Mouse (Mus musculus): ENCODE results near the gene Ifitm1. TPM values are rescaled to one million over a fixed set of nuclear protein-coding genes. Genes with fewer than 3 reads are reported as not detected.

The Ifitm1 gene
- total RNA-seq (2014; fragmentation: Nextera tagmentation), result 79.9 and 149 TPM in 2 replicates
- 18.5 and 25.3 TPM in 2 replicates for total RNA-seq (2017)

DNA sequence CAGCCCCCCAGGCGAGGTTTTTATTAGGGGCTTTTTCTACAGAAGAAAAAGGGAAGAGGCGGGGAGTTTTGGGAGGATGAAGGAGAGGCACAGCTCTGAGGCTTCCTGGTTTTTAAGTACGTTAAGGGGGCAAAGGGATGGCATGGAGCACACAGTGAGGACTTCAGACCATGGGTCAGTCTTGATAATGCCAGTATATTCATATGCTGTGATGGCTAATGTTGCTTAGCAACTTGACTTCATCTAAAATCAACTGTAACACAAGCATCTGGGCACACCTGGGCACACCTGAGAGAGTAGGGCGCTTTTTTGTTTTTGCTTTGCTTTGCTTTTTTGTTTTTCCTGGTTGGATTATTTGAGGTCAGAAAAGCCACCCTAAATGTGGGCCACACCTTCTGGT lies at the start of gene Ifitm1:
Ifitm1 (plus strand) TSS at position 301 of the 400 bp plus-strand sequence.
- ATAC-seq (replicated peaks; ENCODE audit: poor library complexity, severe bottlenecking), result no peak

DNA sequence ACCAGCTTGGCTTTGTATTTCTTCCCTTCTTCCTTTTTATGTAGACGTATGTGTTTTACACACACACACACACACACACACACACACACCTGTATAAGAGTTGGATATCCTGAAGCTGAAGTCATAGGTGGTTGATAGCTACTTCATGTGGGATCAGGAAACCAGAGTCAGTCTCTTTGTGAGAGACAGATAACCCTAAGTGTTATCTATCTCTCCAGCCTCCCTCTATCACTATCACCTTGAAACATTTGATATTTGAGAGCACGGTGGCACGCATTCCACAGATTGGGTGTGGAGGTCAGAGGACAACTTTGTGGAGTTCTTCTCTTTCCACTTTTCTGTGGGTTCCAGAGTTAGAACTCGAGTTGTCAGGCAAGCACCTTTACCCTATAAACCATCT lies 47.1 kb upstream of the Ifitm1 start:
- no peak for ATAC-seq (replicated peaks; ENCODE audit: poor library complexity, severe bottlenecking)

DNA sequence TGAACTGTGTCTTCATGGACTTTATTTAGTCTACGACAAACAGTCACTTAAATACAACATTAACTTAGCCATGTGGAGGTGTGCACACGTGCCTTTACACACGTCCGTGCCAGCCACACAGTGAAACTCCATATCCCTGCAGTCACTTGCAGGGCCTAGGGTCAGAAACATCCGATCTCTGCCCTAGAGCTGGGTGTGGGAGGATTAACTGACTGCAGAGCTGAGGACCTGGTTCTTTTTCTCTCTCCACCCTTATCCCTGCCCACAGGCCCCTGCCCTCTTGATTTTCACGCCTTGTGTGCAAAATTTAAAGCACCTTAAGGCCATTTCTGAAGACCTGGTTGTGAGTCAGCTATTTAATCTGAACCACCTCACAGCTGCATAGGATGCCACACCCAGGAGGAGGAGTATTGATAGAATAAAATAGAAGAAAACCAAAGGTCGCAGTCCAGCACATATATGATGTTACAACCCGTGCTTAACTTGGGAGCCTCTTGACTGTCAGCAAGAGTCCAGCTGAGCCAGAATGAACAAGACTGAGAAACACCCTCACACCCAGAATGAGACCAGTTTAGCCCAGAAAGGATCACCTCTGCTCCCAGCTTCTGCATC lies 46.5 kb upstream of the Ifitm1 start, which contains the start of gene Nlrp6:
Nlrp6 (plus strand) TSS at position 485 of the 612 bp plus-strand sequence.
- no peak for ATAC-seq (replicated peaks; ENCODE audit: poor library complexity, severe bottlenecking)

DNA sequence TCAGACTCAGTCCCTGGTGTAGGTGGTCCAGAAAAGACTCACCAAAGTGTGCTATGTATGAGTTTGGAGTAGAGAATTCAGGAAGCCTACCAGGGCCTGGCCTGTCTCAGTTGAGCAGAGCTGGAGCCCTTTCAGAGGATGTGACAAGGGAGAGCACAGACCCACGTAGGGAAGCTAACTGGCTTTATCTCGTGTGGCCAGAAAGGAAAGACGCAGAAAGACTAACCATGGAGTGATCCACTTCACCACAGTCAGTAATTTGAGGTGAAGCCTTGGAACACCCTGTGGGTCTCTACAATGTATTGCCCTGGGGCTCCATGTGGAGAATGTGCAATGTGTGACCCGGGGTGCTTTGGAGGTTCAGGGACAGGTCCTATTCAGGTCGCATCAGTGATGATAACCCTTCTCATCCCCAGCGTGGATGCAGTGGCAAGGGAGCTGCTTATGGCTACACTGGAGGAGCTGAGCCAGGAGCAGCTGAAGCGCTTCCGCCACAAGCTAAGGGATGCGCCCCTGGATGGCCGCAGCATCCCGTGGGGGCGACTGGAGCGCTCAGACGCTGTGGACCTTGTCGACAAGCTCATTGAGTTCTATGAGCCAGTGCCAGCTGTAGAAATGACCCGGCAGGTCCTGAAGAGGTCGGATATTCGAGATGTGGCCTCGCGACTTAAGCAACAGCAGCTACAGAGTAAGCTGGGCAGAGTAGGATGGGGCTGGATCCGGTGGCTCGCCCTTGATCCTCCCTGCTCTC lies 45.6 kb upstream of the Ifitm1 start:
- ATAC-seq (replicated peaks; ENCODE audit: poor library complexity, severe bottlenecking), result no peak

DNA sequence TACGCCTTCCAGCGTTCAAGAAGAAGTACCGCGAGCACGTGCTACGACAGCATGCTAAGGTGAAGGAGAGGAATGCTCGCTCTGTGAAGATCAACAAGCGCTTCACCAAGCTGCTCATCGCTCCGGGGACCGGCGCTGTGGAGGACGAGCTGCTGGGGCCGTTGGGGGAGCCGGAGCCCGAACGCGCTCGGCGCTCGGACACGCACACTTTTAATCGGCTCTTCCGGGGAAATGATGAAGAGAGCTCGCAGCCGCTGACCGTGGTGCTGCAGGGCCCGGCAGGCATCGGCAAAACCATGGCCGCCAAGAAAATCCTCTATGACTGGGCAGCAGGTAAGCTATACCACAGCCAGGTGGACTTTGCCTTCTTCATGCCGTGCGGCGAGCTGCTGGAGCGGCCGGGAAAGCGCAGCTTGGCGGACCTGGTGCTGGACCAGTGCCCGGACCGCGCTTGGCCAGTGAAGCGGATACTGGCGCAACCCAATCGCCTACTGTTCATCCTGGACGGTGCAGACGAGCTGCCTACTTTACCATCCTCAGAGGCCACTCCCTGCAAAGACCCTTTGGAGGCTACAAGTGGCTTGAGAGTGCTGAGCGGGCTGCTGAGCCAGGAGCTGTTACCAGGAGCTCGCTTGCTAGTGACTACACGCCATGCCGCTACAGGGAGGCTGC lies 44.5 kb upstream of the Ifitm1 start:
- peak; percentile 65 for ATAC-seq (replicated peaks; ENCODE audit: poor library complexity, severe bottlenecking)

DNA sequence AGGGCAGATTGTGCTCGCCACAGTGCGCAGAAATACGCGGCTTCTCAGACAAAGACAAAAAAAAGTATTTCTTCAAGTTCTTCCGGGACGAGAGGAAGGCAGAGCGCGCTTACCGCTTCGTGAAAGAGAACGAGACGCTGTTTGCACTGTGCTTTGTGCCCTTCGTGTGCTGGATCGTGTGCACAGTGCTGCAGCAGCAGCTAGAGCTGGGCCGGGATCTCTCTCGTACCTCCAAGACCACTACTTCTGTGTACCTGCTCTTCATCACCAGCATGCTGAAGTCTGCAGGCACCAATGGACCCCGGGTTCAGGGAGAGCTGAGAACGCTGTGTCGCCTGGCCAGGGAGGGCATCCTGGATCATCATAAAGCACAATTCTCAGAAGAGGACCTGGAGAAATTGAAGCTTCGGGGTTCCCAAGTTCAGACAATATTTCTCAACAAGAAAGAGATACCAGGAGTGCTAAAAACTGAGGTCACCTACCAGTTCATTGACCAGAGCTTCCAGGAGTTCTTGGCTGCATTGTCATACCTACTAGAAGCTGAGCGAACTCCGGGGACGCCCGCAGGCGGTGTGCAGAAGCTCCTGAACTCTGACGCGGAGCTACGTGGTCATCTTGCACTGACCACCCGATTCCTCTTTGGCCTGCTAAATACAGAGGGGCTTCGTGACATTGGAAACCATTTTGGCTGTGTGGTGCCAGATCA lies 43.8 kb upstream of the Ifitm1 start:
- ATAC-seq (replicated peaks; ENCODE audit: poor library complexity, severe bottlenecking), result peak; percentile 2; the same call in 1 of the 2 replicates

DNA sequence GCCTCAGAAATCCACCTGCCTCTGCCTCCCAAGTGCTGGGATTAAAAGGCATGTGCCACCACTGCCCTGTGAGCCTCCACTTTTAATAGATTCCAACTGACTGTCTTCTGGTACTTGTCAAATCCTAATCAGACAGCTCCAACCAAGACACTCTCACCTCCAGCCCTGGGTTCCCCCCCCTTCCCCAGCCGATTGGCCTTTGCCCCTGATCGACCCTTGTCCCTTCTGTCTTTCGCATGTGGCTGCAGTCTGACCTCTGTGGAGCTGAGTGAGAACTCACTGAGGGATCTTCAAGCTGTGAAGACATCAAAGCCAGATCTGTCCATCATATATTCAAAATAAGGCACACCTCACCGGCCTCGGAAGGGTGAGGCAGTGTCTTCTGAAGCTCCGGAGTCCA lies 39.8 kb upstream of the Ifitm1 start:
- ATAC-seq (replicated peaks; ENCODE audit: poor library complexity, severe bottlenecking), result no peak

DNA sequence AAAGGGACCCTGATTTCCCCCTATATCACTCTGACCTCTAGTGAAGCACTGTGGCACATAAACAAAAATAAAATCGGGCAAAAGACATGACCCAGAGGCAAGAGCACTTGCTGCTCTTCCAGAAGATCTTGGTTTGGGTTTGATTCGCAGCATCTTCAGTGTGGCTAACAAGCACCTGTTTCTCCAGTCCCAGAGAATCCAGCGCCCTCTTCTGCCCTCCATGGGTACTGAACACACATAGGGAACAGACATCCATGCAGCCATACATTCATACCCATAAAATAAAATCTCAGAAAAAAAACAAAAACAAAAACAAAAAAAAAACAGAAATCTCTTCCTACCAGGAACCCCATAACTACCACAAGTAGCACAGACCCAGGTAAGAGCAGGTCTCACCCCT lies 28.6 kb upstream of the Ifitm1 start:
- no peak for ATAC-seq (replicated peaks; ENCODE audit: poor library complexity, severe bottlenecking)

DNA sequence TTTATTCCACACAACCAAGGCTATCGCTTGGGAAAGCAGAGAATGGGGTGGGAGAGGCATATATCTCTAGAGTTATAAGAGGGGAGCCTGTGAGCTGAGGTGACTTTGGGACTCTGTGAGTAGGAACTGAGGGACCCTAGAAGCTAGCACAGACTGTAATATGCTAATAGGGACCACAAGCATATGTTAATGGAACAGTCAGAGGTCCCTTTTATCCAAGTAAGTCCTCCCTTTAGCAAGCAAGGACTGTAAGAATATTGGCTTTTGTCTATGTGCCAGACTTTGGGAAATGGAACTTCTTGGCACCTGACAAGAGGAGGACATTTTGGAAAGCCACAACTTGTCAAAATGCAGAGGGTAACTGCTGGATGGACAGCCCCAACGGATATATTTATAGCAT lies 28.1 kb upstream of the Ifitm1 start:
- no peak for ATAC-seq (replicated peaks; ENCODE audit: poor library complexity, severe bottlenecking)

DNA sequence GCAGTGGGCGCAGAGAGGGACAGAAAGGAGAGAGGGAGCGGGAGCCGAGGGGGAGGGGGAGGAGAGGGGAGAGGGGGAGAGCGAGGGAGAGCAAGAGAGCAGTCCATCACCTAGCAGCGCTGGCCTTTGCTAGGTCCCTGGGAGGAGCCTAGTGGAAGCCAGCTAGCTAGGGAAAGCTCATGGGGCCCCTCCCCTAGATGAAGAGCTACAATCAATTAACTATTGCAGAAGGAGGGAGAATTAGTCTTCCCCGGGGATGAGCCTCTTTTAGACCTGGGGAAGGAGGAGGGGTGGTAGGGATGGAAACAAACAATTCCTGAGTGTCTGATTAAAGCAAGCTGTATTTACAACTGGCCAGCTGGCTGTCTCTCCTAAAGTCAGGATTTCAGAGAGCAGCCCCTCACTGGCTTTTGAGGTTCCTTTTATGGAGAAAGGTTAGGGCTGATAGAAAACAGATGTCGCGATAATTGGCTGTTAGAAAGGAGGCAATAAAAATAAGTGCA lies 27.3 kb upstream of the Ifitm1 start:
- no peak for ATAC-seq (replicated peaks; ENCODE audit: poor library complexity, severe bottlenecking)

DNA sequence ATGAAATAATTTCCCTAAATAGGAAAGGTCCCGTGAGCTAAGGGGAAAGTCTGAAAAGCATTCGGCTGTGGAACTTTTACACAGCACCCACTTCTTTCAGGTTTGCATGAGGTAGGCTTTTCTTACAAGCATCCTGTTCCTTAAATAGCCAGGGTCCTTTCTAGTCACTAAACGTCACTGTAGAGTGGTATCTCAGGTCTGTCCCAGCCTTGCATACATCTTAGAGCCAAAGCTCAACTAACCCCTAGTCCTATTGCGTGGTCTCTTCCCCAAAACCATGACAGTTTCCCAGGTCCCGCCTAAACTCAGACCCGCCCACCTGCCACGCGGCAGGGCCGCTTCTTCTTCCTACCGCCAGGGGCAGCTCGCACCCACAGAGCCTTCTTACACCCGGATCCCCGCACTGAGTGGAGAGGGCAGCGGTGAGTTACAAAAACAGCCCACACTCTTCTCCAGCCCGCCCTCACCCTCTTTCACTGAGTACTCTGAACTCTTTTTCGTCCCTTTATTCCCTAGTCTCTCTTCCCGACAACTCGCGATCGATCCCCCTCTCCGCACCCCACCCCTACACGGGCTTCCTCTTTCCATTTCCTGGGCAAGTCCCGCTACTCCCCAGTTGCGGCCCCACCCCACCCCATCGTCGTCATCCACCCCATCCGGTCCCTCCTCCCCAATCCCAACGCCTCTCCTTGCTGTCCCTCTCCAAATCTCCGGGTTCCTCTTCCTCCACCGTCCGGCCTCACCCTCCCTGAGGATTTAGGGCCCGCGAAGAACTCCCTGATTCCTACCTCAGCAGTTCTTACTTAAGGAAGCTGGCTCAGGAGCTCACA lies 25.6 kb upstream of the Ifitm1 start, which contains the start of gene Pgghg:
Pgghg (plus strand) TSS at position 170 of the 830 bp plus-strand sequence.
- ATAC-seq (replicated peaks; ENCODE audit: poor library complexity, severe bottlenecking), result peak; percentile 86

DNA sequence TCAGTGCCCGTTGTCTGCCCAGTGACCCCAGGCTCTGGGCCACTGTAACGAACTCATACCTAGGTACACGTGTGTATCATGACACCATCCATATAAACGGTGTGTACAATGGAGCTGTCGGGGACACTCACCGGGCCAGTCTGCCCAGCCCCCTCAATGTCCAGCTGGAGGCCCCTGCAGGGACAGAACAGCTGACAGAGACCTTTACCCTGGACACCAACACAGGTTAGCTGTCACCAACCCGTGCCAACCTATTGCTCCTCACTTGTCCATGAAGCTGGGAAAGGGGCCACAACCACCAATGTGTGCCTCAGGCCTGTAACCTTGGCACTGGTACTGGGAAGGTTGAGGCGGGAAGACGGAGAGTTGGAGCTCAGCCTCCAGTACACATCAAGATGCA lies 24.7 kb upstream of the Ifitm1 start:
- ATAC-seq (replicated peaks; ENCODE audit: poor library complexity, severe bottlenecking), result no peak

DNA sequence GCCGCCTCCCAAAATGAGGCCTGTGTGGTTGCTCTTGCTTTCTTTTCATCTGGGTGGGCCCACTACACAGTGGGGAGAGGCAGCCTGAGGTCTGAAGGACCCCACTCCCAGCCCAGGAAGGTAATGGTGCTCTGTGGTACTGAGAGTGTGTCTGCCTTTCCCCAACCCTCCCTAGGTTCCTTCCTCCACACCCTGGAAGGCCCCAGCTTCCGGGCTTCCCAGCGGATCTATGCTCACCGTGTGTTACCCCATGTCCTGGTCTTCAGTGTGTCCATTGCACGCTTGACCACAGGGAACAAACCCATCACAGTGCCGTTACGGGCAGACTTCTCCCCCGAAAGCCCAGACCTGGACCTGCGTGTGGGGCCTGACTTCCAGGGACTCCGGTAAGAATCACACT lies 24.2 kb upstream of the Ifitm1 start:
- no peak for ATAC-seq (replicated peaks; ENCODE audit: poor library complexity, severe bottlenecking)

DNA sequence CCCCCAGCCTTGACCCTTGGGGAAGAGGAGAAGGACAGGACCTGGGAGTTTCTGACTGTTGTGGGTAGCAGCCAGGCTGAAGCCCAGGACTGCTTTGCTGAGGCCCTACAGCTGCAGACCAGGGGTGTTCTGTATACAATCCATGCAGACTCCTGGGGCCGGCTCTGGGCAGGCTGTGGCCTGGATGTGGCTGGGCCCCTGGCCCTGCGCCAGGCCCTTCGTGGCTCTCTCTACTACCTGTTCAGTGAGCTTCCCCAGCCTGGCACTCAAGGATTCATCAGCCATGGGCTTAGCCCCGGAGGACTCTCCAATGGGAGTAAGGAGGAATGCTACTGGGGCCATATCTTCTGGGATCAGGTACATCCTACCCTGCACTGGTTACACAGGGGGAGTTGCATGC lies 23.7 kb upstream of the Ifitm1 start:
- no peak for ATAC-seq (replicated peaks; ENCODE audit: poor library complexity, severe bottlenecking)

DNA sequence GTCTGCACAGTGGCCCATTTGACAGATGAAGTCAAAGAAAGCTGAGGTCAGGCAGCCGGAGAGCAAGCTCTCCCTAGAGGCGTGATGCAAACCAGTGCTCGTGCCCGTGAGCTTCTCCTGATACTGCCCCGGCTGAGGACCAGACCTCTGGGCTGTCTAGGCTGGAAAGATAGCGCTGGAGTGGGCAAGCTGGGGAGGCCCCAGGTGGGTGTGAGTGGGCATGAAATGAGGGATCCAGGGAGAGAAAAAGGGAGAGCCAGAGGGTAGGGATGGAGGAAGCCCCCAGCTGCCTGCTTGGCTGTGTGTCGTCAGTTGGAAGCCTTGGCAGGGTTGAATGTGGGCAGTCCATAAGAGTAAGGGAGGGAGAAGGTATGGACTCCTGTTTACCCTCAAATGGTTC lies 22.8 kb upstream of the Ifitm1 start:
- no peak for ATAC-seq (replicated peaks; ENCODE audit: poor library complexity, severe bottlenecking)

DNA sequence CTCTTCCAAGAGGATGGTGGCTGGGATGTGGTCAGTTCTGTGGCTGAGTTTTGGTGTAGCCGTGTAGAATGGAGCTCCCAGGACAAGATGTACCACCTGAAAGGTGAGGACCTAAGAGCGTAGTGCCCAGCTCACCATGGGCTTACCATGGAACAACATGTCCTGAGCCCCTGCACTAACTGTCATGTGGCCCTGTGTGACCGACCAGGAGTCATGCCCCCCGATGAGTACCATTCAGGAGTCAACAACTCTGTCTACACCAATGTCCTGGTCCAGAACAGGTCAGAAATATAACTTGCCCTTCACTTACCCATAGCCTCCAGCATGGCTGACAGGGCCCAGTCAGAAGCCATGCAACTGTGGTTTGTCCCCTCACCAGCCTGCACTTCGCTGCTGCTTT lies 21.8 kb upstream of the Ifitm1 start:
- ATAC-seq (replicated peaks; ENCODE audit: poor library complexity, severe bottlenecking), result no peak

DNA sequence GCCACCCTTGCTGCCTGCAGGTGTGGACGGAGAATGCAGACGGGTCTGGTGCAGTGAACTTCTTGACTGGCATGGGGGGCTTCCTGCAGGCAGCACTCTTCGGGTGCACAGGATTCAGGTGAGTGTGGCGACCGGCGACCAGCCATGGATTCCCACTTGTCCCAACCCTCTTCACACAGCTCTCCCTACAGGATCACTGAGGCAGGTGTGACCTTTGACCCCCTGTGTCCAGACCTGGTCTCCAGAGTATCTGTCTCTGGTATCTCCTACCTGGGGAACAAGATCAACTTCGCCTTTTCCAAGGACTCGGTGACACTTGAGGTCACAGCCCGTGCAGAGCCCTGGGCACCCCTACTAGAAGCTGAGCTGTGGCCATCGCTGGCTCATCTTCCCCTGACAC lies 20.7 kb upstream of the Ifitm1 start:
- no peak for ATAC-seq (replicated peaks; ENCODE audit: poor library complexity, severe bottlenecking)

DNA sequence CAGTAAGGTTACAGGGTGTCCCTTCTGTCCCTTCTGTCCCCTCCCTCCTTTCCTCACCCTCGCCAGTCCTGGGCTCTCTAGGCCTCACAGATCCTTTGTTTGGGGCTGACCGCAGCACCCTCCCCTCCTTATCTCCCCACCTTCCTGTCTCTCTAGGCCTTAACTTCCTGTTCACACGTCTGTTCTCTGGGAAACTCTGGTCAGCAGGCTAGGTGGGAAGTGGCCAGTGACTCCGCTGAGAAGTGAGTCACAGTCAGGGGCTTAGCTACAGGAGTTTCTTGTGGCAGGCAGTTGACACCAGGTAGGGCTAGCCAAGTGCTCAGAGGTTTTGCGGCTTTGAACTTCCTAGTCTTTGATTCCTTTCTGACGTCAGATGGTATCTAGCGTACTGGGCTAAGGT lies 20.0 kb upstream of the Ifitm1 start:
- ATAC-seq (replicated peaks; ENCODE audit: poor library complexity, severe bottlenecking), result peak; percentile 77

DNA sequence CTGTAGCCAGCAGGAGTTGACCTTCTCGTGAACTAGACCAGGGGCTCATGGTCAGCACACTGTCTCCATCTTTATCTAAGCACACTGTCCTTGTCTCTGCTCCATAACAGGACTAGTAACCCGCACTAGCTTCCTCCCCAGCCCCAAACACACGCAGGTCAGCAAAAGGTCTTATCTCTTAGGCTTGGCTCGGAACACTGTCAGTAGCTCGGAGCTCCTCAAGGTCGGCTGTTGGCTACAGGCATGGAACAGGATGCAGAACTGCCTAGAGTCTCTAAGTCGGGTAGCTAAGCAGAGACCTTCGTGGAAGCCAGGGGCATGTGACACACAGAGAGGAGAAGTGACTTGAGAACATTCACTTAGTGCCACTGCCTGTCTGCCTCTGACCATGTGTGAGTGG lies 18.9 kb upstream of the Ifitm1 start:
- ATAC-seq (replicated peaks; ENCODE audit: poor library complexity, severe bottlenecking), result no peak

DNA sequence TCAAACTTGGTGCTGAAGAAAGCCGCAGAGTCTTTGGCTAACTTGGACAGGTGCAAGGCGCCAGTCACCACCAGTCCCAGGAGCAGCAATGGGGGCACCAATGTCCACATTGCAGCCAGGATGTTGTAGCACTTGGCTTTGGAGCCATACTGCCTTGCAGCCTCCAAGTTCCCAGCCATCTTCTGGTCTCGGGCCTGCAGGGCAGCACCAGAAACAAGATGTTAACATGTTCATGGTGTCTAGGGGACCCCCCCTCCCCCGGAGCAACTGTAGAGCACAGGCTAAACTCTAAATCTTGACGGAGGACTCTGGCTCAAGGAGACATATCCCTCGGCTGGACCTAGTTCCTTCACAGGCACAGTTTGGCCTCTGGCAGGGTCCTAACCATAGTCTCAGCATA lies 17.8 kb upstream of the Ifitm1 start:
- ATAC-seq (replicated peaks; ENCODE audit: poor library complexity, severe bottlenecking), result no peak

All from granulocyte monocyte progenitor cell, adult 5-6 weeks (primary cell).